Mouse (Mus musculus) stomach, adult 2 months (tissue): Measurements from ENCODE around the gene Smim23. TPM values are rescaled to one million over a fixed set of nuclear protein-coding genes. Genes with fewer than 3 reads are reported as not detected.

Experiments
- polyA plus RNA-seq: library from polyadenylated mRNA; depleted of rRNA; stranded (reverse); fragments of >200 nt; gene quantifications from 2 replicates; pipeline ENCODE4 v1.2.3, GENCODE M21; 2012; rRNA removed

The Smim23 gene
- not detected in 2 replicates for polyA plus RNA-seq

DNA sequence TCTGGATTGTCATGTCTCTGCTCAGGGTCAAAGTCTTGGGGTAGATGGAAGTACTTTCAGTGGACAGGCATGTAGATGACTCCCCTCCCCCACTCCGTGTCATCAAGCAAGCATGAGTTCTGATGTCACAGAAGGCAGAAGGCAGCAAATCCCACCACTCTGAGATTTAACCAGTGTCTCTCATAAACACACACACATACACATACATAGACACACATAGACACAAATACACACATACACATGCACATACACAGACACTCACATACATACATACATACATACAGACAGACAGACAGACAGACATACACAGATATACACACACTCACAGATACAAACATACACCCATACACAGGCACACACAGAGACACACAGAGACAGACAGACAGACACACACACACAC is at the start of gene Smim23:
TSS of gene Smim23 (minus strand) at position 101 of the 400 bp plus-strand sequence.

Other genes with a start within 250 kb of the Smim23 start
- 14.3 and 15.2 TPM in 2 replicates for gene Fbxw11, start 181.9 kb downstream of the Smim23 start, polyA plus RNA-seq